ENCODE assay signal across 2 mouse cellular contexts in the genomic region with DNA sequence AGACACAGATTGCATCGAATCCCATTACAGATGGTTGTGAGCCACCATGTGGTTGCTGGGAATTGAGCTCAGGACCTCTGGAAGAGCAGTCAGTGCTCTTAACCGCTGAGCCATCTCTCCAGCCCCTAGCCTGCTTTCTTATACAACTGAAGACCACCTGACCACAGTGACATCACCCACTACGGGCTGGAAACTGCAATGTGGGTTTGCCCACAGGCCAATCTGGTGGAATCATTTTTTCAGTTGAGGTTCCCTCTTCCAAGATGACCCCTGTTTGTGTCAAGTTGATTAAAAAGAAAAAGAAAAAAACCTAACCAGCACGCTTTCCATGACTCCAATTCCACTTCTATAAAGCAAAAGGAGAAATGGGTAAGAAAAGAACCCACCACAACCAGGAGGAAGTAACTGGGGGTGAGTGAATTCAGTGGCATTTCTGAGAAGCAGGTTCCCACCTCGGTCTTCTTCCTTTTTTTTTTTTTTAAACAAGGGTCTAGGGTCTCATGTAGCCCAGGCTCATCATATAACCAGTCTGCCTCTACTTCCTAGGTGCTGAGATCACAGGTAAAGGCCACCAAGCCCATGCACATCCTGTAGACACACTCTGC.
TF ChIP-seq lines count a peak whose summit lies in the region.

No protein-coding gene starts in this region.

TF ChIP-seq in MEL, 35 proteins besides CTCF, POLR2A, EP300 and RAD21 (continued from another document):
- TF ChIP-seq TAL1 (IDR thresholded peaks at IDR 0.05; ENCODE audit: low read length) (no peak), MXI1 (IDR thresholded peaks at IDR 0.05; ENCODE audit: low read depth, low read length) (no peak), MAZ (IDR thresholded peaks at IDR 0.05; ENCODE audit: low read depth, low read length) (no peak), ZNF384 (IDR thresholded peaks at IDR 0.05; ENCODE audit: low read depth, low read length) (peak; percentile 94), KAT2A (conservative IDR thresholded peaks at IDR 0.05; ENCODE audit: low read depth, low read length) (no peak), ELF1 (IDR thresholded peaks at IDR 0.05; ENCODE audit: low read depth, low read length) (no peak), SMC3 (IDR thresholded peaks at IDR 0.05; ENCODE audit: low read depth, low read length) (0 out of 2 replicates have a peak, but pooled peaks have one; percentile 2), NELFE (IDR thresholded peaks at IDR 0.05; ENCODE audit: low read depth, low read length) (no peak), ETS1 (IDR thresholded peaks at IDR 0.05; ENCODE audit: low read depth, low read length) (peak; percentile 15; the same call in 1 of the 2 replicates), MYC (IDR thresholded peaks at IDR 0.05; ENCODE audit: low read depth, low read length) (no peak), USF1 (IDR thresholded peaks at IDR 0.05; ENCODE audit: low read depth, low read length) (no peak), ZC3H11A (IDR thresholded peaks at IDR 0.05; ENCODE audit: low read depth, low read length) (no peak), E2F4 (IDR thresholded peaks at IDR 0.05; ENCODE audit: borderline replicate concordance, low read depth, low read length) (no peak), CHD1 (IDR thresholded peaks at IDR 0.05; ENCODE audit: low read depth, low read length) (no peak), POLR2AphosphoS5 (IDR thresholded peaks at IDR 0.05; ENCODE audit: borderline replicate concordance, low read depth, low read length) (no peak), CHD2 (IDR thresholded peaks at IDR 0.05; ENCODE audit: low read length) (no peak), MEF2A (IDR thresholded peaks at IDR 0.05; ENCODE audit: extremely low read depth, insufficient replicate concordance, low read depth, low read length, poor library complexity, severe bottlenecking) (no peak), GATA1 (IDR thresholded peaks at IDR 0.05; ENCODE audit: low read depth, low read length) (no peak), UBTF (IDR thresholded peaks at IDR 0.05; ENCODE audit: borderline replicate concordance, insufficient read depth, low read depth, low read length) (no peak), ZMIZ1 (IDR thresholded peaks at IDR 0.05; ENCODE audit: low read depth, low read length) (no peak), TBP (IDR thresholded peaks at IDR 0.05; ENCODE audit: low read depth, low read length) (no peak), TCF12 (IDR thresholded peaks at IDR 0.05; ENCODE audit: low read depth, low read length) (no peak), MAFK (IDR thresholded peaks at IDR 0.05; ENCODE audit: borderline replicate concordance, low read depth, low read length) (no peak), MAX (IDR thresholded peaks at IDR 0.05; ENCODE audit: low read length) (no peak), USF2 (IDR thresholded peaks at IDR 0.05; ENCODE audit: borderline replicate concordance in 1 of 2, insufficient read depth in 1 of 2, low read depth in 1 of 2, low read length in 2 of 2) (no peak), NRF1 (IDR thresholded peaks at IDR 0.05; ENCODE audit: insufficient read depth, low read depth, low read length, poor library complexity, severe bottlenecking) (no peak), GABPA (IDR thresholded peaks at IDR 0.05; ENCODE audit: low read depth, low read length) (no peak), ZKSCAN1 (IDR thresholded peaks at IDR 0.05; ENCODE audit: low read depth, low read length) (no peak)

TF ChIP-seq in myocyte, 11 proteins besides CTCF, POLR2A, EP300 and RAD21 (continued from another document):
- TF ChIP-seq USF1 (IDR thresholded peaks at IDR 0.05; ENCODE audit: low read depth) (no peak), MYOD1 (IDR thresholded peaks at IDR 0.05; ENCODE audit: control insufficient read depth in 1 of 3, insufficient read length in 2 of 3, low read depth in 2 of 3) (no peak), CEBPB (IDR thresholded peaks at IDR 0.05; ENCODE audit: insufficient read depth, poor library complexity, severe bottlenecking) (no peak; the same call in 1 of the 2 replicates), POLR2AphosphoS2 (IDR thresholded peaks at IDR 0.05; ENCODE audit: insufficient read length, low read depth) (no peak)
